Mouse (Mus musculus): ENCODE results near the gene Phc2.
"Not testable (repeated sequence)": the region's sequence is repeated elsewhere in the genome, so short reads cannot be mapped to it uniquely, and the experiment has no call there.

Phc2 gene

DNA sequence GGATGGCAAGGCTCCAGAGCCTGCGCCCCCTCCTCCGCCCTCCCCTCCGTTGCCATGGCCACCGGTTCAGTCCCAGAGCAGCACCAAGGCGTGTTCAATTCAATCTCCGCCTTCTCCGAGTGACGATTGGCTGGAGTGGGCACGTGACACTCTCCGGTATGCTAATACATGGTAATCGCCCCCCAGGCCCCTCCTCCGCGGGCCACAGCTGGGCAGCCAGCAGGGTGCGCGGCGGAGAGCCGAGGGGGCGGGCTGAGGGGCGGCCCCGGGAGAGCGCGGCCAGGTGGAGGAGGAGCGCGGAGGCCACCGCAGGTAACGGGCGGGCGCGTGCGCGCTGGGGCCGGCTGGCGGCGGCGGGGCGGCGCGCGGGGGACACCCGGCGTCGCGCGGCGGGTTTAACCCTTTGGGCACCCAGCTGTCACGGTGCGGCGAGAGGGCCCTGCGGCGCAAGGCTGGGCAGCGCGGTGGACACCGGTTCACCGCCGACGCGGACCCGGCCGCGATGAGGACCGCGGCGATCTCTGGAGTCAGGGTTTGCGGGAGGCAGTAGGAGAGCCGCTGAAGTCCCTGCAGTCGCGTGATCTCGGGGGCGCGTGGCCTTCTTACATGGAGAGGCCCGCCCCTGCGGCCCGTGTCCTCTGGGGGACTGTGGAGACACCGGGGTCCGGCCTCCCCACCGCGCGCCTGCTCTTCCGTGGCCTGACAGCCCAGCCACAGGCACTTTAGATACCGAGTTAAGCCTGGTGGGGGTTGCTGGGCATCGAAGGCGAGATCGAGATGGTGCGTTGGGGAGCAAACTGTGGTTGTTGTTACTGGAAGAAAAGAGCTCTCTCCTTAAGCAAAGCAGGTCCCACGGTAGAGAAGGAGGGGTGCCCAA is at the start of gene Phc2:
TSS of gene Phc2 (plus strand) at position 198 of the 877 bp plus-strand sequence.
- DNase-seq (ENCODE audit: low spot score in 2 of 2): peak; percentile 88 to 92

DNA sequence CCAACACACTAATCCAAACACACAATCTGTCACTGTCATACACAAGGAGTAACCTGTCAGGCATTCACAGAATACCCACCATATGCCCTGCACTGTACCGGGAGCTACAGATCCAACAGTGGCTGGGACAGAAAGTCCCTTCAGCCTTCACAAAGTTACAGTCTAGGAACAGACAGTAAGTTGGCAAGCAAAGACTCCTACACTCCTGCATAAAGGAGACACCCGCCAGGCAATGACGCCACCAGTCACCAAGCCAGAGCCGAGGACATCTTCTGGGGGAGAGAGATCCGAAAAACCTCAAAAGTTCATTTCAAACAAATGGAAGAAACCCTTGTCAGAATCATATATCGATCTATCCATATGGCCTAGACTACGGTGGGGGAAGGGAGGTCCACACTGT is 47.9 kb upstream of the Phc2 start:
- DNase-seq (ENCODE audit: low spot score in 2 of 2): no peak

GRCm38 (mm10) chr4:128607661-128608060 is 46.8 kb upstream of the Phc2 start:
- no peak for DNase-seq (ENCODE audit: low spot score in 2 of 2)

GRCm38 (mm10) chr4:128609276-128609924 is 45.1 kb upstream of the Phc2 start:
- DNase-seq (ENCODE audit: low spot score in 2 of 2): no peak

- DNase-seq (ENCODE audit: low spot score in 2 of 2): peak; percentile 92 to 93
These were observed 44.5 kb upstream of the Phc2 start, which contains the start of gene Zscan20 for GRCm38 (mm10) chr4:128609925-128610402. Gene Zscan20 (minus strand): TSS chr4:128610098.

DNA sequence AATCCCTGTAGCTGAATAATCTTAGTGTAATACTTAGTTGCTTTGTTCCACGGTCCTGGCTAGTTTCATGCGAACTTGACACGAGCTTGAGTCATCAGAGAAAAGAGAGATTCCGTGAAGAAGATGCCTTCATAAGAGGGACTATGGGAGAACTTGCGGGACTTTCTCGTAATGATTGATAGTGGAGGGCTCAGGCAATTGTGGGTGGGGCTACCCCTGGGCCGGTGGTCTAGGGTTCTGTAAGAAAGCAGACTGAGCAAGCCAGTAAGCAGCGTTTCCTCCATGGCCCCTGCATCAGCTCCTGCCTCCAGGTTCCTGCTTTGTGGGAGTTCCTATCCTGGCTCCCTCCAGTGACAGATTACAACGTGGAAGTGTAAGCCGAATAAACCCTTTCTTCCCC is 43.8 kb upstream of the Phc2 start:
- DNase-seq (ENCODE audit: low spot score in 2 of 2): no peak

- DNase-seq (ENCODE audit: low spot score in 2 of 2): not testable (repeated sequence)
These were observed 42.8 kb upstream of the Phc2 start for GRCm38 (mm10) chr4:128611726-128612125.

DNA sequence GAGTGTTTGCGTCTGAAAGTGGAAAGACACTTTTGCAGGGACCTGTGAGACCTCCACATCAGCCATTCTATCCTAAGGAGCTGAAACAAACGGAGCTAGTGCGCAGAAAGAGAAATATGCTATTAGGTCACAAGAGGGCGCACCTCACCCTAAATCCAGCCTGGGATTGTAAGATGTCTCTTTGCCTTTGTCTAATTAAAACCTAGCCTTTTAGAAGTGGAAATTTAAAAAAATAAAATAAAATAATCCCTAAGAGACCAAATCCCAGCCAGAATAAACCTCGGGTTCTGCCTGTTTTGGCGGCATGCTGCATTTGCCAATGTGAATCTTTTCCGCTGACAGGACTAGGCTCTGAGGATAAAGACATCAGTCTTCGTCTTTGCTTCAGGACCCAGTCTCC is 41.2 kb upstream of the Phc2 start:
- DNase-seq (ENCODE audit: low spot score in 2 of 2): no peak

DNA sequence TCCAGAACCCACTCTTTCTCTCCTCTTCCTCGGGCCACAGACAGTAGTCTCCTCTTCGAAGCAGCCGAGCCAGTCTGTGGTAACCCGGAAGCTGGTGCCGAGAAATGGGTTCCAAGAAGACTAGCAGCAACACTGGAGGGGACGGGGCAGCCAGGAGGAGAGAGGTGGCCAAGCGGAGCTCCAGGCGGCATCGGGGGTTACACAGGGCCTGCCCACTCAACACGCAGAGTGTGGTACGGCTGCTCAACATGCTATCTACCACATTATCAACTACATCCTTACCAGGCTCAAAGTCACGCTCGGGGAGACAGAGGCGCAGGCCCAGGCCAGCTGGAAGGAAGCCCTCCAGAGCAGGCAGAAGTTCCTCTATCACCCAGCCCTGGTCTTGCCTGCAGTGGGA is 38.7 kb upstream of the Phc2 start:
- no peak for DNase-seq (ENCODE audit: low spot score in 2 of 2)

DNA sequence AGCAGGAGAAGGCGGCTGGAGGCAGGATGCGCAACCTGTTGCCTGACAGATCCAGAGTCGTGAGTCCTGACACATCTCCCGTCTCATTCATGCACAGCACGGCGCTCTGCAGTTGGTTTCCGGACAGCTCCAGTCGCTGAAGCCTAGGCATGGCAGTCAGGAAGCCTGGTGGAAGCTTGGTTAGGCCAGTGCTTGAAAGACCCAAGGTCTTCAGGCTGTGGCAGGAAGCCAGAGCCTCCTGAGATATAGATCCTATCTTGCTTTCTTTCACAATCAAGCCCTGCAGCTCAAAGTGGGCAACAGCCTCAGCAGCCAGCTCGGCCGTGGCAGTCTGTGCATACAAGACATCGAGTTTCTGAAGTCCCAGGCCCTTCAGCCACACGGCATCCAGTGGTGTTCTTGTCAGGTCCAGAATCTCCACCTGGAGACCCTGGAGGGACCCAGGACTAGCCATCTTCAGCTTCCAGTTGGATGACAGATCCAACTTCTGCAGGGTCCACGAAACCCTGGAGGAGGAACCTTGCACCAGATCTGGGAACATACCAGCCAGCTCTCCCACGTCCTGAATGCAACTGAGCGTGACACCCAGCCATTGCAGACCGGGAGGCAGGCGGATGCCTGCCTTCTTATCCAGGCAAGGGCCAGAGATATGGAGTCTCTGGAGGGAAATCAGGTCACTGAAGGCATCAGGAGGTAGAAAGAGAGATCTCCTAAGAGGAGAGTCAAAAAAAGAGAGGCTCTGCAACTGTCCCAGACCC is 37.0 kb upstream of the Phc2 start:
- no peak for DNase-seq (ENCODE audit: low spot score in 2 of 2)

DNA sequence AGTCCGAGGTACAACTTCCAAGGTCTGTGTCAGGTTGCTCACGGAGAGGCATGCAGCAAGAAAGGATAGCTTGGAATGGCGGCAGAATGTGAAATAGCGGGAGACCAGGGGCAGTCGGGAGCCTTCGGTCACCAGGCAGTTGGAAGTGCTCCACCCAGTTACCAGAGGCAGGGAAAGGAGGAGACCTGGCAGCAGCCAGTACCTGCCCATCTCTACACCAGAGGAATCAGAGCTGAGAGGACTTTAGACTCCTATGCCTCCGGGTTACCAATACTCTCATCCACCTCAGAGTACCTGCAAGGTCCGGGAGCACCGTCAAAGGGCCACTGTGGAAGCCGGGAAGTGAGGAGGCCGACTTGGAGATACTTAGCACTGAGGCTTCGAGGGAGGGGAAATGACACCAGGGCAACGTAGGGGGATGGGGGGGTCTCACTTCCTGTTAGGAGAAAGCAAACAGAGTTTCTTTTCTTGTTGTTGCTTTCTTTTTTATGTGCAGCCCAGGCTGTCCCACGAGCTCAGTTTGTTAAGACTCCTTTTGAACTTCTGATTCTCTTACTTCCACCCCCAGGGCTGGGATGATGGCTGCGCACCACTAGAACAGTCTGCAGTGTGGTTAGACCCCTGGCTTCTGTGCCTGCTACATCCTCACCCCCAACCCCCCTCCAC is 36.1 kb upstream of the Phc2 start, which contains the start of gene Tlr12:
TSS of gene Tlr12 (minus strand) at position 374 of the 666 bp plus-strand sequence.
- no peak for DNase-seq (ENCODE audit: low spot score in 2 of 2)

DNA sequence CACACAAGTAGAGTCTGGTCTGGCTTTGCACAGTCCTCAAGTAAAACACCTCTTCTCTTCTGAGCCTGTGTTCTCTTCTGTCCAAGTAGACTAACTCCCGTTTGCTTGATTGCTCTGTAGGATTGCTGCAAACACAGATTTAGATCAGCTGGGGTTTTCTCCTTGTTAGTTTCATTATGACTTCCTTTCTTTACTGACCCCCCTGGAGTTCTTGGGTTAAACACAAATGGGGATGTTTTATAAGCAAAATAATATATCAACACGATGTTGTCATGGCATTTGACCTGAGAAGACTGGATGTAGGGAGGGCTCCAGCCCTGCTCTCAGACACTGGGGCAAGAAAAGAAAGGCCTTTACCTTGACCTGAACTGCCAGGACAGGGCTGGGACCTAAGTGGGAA is 35.5 kb upstream of the Phc2 start:
- DNase-seq (ENCODE audit: low spot score in 2 of 2): no peak

GRCm38 (mm10) chr4:128620572-128620971 is 33.9 kb upstream of the Phc2 start:
- DNase-seq (ENCODE audit: low spot score in 2 of 2): no peak

GRCm38 (mm10) chr4:128621109-128621508 is 33.4 kb upstream of the Phc2 start:
- DNase-seq (ENCODE audit: low spot score in 2 of 2): no peak

- DNase-seq (ENCODE audit: low spot score in 2 of 2): no peak
These were observed 19.1 kb upstream of the Phc2 start for GRCm38 (mm10) chr4:128635451-128635850.

DNA sequence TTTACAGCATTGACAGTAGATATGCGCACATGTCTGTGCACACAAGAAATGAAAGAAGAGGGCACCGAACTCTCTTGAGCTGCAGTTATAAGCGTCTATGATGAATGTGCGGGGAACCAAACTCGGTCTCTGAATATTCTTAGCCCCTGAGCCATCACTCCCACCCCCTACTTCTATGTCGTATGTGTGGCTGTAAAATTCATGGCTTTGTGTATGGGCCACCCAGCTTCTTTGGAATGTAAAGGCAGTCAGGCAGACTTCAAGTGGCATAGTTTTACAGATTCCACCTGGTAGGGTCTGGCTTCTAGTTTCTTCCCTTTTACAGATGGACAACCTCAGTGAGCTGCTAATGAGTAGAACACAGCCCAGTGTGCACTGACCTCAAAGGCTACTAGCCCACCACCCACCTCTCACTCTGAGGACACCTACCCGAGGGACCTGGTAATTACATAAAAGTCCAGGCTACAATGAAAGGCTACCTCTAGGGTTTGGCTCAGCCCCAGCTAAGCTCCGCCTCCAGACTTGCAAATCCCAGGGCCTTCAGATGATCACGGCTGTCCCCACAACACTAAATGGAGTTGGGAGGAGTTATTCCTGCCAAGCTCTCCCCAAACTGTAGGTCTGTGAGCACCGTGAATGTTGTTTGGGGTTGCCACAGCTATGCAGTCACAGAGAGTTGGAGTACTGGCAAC is 18.5 kb upstream of the Phc2 start:
- DNase-seq (ENCODE audit: low spot score in 2 of 2): no peak

GRCm38 (mm10) chr4:128637250-128637649 is 17.3 kb upstream of the Phc2 start:
- peak in 1 of 2 experiments; percentile 36 for DNase-seq (ENCODE audit: low spot score in 2 of 2)

DNA sequence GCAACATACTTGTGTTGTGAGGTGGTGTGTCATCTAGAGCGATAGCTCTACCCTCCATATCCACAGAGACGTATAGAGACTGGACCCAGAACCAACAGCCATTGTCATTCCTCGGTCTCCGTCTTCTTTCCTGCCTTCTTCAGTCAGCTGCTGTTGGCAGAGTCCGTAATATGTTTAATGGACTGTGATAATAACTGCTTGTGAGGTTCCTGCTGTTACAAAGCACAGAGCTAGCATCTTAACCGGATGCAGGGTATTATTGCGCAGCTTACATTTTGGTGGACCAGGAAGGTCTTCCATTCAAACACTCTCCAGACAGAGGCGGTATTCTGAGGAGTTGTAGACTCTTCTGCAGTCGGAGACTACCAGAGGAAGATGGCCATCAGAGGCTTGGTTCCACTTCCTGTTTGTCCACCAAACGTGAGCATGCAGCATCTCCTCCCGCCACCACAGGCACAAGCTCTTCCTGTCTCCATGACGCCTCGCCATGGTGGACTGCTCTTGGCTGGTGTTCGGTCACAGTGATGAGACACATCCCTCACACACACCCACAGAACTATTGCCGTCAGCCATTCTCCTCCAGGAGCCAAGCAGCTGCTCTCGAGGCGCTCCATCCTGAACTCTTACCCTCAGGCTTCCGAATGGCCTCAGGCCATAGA is 16.1 kb upstream of the Phc2 start:
- no peak for DNase-seq (ENCODE audit: low spot score in 2 of 2)

DNA sequence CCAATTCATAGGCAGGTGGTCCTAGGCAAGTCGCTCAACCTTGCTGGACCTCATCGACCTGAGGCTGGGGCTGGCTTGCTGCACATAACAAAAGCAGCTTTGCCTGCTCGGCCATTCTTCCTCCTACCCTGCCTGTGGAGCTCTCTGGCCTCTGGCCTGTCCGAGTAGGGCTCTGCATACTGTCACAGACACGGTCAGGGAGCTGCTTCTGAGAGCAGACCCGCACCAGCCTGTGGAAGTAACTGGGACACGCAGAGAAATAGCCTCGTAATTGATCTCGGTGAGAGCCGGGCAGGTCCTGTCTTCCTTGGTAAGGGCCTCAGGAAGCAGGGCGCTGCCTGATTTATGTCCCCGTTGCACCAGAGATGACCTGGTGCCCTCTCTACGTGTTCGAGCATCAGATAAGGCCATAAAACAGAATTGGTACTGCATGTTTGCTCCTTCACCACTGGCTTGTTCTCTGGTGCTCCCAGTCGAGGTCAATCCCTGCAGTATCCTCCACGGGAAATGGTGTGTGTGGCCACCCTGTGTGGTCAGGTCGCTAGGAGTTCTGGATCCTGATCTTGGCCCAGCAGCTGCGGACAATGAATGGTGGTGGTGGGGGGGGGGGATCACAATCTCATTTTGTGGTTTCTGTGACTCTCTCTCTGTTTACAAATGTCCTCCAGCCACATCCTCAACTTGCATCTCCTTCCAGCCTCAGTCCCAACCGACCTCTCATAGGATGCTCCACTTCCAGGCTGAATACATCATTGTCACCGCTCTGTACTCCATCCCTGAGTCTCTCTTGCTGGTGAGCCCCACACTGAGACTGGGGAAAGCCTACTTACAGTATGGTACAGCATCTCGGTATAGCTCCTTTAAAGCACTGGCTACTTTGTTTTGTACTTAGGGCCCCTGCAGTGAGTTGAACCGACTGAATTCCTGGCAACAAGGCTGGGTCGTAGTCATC is 12.5 kb upstream of the Phc2 start:
- DNase-seq (ENCODE audit: low spot score in 2 of 2): no peak
